ENCODE assay signal across 12 mouse cellular contexts in genomic region chr6:34242486-34242885, GRCm38 (mm10).
DNase-seq lines count a peak whose midpoint lies in the region; ATAC-seq and TF ChIP-seq lines count a peak whose summit lies in the region.
"Had no signal": no experiment of that assay in that cellular context is flagged by ENCODE, and none has a peak within 500 bp of the region (broad histone marks: within the 10 kb centered on the region; RNA-seq: fewer than 3 reads in every experiment).

No protein-coding gene starts in this region.

- H3K27me3 ChIP-seq in heart, embryonic 10.5 days (ENCODE audit: insufficient read depth, poor library complexity, severe bottlenecking) = no peaks in the 10 kb centered on the region
- no peaks in the 10 kb centered on the region for H3K27me3 ChIP-seq in hindbrain, embryonic 13.5 days

- H3K4me3 ChIP-seq in heart, embryonic 10.5 days = 0 out of 2 replicates have a peak overlapping the region, but pooled peaks have one; percentile 5
- H3K4me3 ChIP-seq in hindbrain, embryonic 13.5 days = no peak overlapping the region

- ATAC-seq in megakaryocyte-erythroid progenitor cell, adult 5-6 weeks (replicated peaks; ENCODE audit: low FRiP score, low TSS enrichment, poor library complexity, severe bottlenecking) = peak; percentile 44; the same call in 1 of the 2 replicates
- no peak for ATAC-seq in hindbrain, embryonic 13.5 days (ENCODE audit: low FRiP score)

- H3K4me2 ChIP-seq in hindbrain, embryonic 13.5 days = no peak overlapping the region

- no peak overlapping the region for H3K27ac ChIP-seq in heart, embryonic 10.5 days
- no peak overlapping the region for H3K27ac ChIP-seq in hindbrain, embryonic 13.5 days
- H3K27ac ChIP-seq: liver, embryonic 14.5 days; macrophage had no signal

- no peak for TF ChIP-seq CTCF in brain, embryonic 14.5 days (IDR thresholded peaks at IDR 0.05; ENCODE audit: borderline replicate concordance, extremely low read depth, insufficient read depth, insufficient read length)

- no peaks in the 10 kb centered on the region for H3K36me3 ChIP-seq in heart, embryonic 10.5 days
- no peaks in the 10 kb centered on the region for H3K36me3 ChIP-seq in hindbrain, embryonic 13.5 days

- no peak for TF ChIP-seq POLR2A in brain, embryonic 14.5 days (IDR thresholded peaks at IDR 0.05; ENCODE audit: borderline replicate concordance, extremely low read depth, insufficient read depth, insufficient read length, poor library complexity, severe bottlenecking)

- peaks cover 11% of the 10 kb centered on the region for H3K4me1 ChIP-seq in heart, embryonic 10.5 days
- peaks cover 6% of the 10 kb centered on the region for H3K4me1 ChIP-seq in hindbrain, embryonic 13.5 days (replicated peaks)

- 18% methylated on average over 9 of the region's 9 CpGs for WGBS in heart, embryonic 10.5 days
- WGBS in hindbrain, embryonic 13.5 days = 26% methylated on average over 9 of the region's 9 CpGs

- H3K9me3 ChIP-seq in heart, embryonic 10.5 days = no peaks in the 10 kb centered on the region
- H3K9me3 ChIP-seq in hindbrain, embryonic 13.5 days = no peaks in the 10 kb centered on the region

- no peak for DNase-seq in heart, embryonic 10.5 days (ENCODE audit: low spot score)
- no peak for DNase-seq in heart, postnatal 4 days
- peak; percentile 14 for DNase-seq in A20 (ENCODE audit: low read depth, low spot score)
- DNase-seq in brain, embryonic 14.5 days (ENCODE audit: low read depth) = peak; percentile 24
- no peak for DNase-seq in adrenal gland, postnatal 36 days
- DNase-seq in kidney, postnatal 4 days = no peak
- DNase-seq: gastrocnemius, postnatal 10 days; retina, postnatal 1 day had no signal

- H3K9ac ChIP-seq in hindbrain, embryonic 13.5 days = no peak overlapping the region
- H3K9ac ChIP-seq: liver, embryonic 14.5 days had no signal

Comparison
In these comparisons a context has a peak if more than half of its experiments do, and no peak if none do; other contexts are left out.
1. DNase-seq: peak in A20 (single experiment) and brain, embryonic 14.5 days (single experiment); none in heart, embryonic 10.5 days (single experiment), heart, postnatal 4 days (single experiment), adrenal gland, postnatal 36 days (0 of 2) and kidney, postnatal 4 days (0 of 2).